ENCODE assay signal across 8 mouse cellular contexts in the genomic region with DNA sequence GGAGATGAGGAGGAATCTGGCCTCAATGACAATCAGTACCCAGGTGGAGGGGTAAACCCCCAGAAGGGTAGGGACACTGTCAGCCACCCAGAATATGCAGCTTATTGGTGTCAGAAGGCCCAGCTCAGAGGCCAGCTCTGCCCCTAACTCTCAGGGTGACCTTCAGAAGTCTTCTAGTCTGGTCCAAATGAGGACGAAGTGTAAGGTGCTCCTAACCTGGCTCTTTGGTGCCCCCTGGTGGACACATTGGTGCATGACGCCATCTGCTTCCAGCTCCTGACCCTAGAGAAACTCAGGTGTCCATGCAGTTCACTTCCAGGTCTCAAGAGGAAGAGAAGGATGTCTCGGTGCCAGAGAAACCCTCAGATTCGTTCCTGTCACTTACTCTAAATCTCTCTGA. TPM values are rescaled to one million over a fixed set of nuclear protein-coding genes. Genes with fewer than 3 reads are reported as not detected.
DNase-seq lines count a peak whose midpoint lies in the region; ATAC-seq lines count a peak whose summit lies in the region.

No protein-coding gene starts in this region.

- ATAC-seq in midbrain, embryonic 11.5 days (ENCODE audit: low FRiP score) = no peak

- no peaks in the 10 kb centered on the region for H3K36me3 ChIP-seq in midbrain, embryonic 11.5 days (ENCODE audit: control insufficient read depth, insufficient read depth, low read length)

- no peaks in the 10 kb centered on the region for H3K4me1 ChIP-seq in midbrain, embryonic 11.5 days (ENCODE audit: control insufficient read depth, insufficient read depth, low read length)

- H3K4me2 ChIP-seq in midbrain, embryonic 11.5 days = no peak overlapping the region

- intact Hi-C loops in left cerebral cortex, postnatal 36 days (cut with DNase I) = loop anchor here (2.0 kb wide), 2 partner anchors 27 to 93 kb away; no protein-coding TSS in a partner anchor

- WGBS in midbrain, embryonic 11.5 days = 6% methylated on average over 4 of the region's 4 CpGs

- H3K27ac ChIP-seq in midbrain, embryonic 11.5 days (ENCODE audit: low read depth, low read length) = no peak overlapping the region

- peak; percentile 69 to 91 for DNase-seq in adrenal gland, adult (ENCODE audit: inconsistent age in 2 of 2, low spot score in 1 of 2)
- DNase-seq in adrenal gland, postnatal 4 days (ENCODE audit: low spot score in 2 of 2) = no peak
- DNase-seq in cerebellum, adult 8-10 months = peak; percentile 87
- DNase-seq in forelimb bud, embryonic 11.5 days (ENCODE audit: low read depth, low spot score) = peak; percentile 85
- DNase-seq in induced T-regulatory cell, adult 2 months (ENCODE audit: low read depth) = peak; percentile 83
- peak; percentile 67 to 69 for DNase-seq in left cerebral cortex, postnatal 36 days (ENCODE audit: low spot score in 2 of 2)
- peak; percentile 99 for DNase-seq in midbrain, embryonic 11.5 days (ENCODE audit: low spot score, missing footprints)
- peak; percentile 88 to 92 for DNase-seq in spleen, postnatal 10 days (ENCODE audit: low spot score in 2 of 2)

- H3K9ac ChIP-seq in midbrain, embryonic 11.5 days (ENCODE audit: low read length) = no peak overlapping the region

- H3K27me3 ChIP-seq in midbrain, embryonic 11.5 days (ENCODE audit: control insufficient read depth, insufficient read depth, low read length) = no peaks in the 10 kb centered on the region

- no peaks in the 10 kb centered on the region for H3K9me3 ChIP-seq in midbrain, embryonic 11.5 days (ENCODE audit: control insufficient read depth, low read length)

- no peak overlapping the region for H3K4me3 ChIP-seq in midbrain, embryonic 11.5 days (ENCODE audit: low read depth, low read length)

RNA-seq across cellular contexts. Expression of gene Serinc2, which starts 13.3 kb away (rescaled TPM):
- 1 to 10 TPM; 2.5 to 4.2 TPM for total RNA-seq in adrenal gland, postnatal 4 days (2021)
- 1 to 10 TPM; 5.7 to 7.1 TPM for total RNA-seq in left cerebral cortex, postnatal 36 days (2021)
- polyA plus RNA-seq in midbrain, embryonic 11.5 days (2014; fragmentation: Nextera tagmentation; extraction: Ambion mirVana) = 44.0 and 50.9 TPM in 2 replicates

RNA-seq across cellular contexts. Expression of gene Fabp3, which starts 16.1 kb away (rescaled TPM):
- total RNA-seq in adrenal gland, postnatal 4 days (2021) = 10 to 100 TPM; 27.0 to 37.9 TPM
- 100 to 1,000 TPM; 141 to 166 TPM for total RNA-seq in left cerebral cortex, postnatal 36 days (2021)
- polyA plus RNA-seq in midbrain, embryonic 11.5 days (2014; fragmentation: Nextera tagmentation; extraction: Ambion mirVana) = 16.7 and 18.6 TPM in 2 replicates

RNA-seq across cellular contexts. Expression of gene Gm10570, which starts 16.2 kb away (rescaled TPM):
- not detected for total RNA-seq in adrenal gland, postnatal 4 days (2021)
- total RNA-seq in left cerebral cortex, postnatal 36 days (2021) = 1 to 10 TPM; 1.4 to 1.8 TPM
- polyA plus RNA-seq in midbrain, embryonic 11.5 days (2014; fragmentation: Nextera tagmentation; extraction: Ambion mirVana) = not detected in 2 replicates

Comparison
In these comparisons a context has a peak if more than half of its experiments do, and no peak if none do; other contexts are left out.
1. DNase-seq: peak in adrenal gland, adult (2 of 2), cerebellum, adult 8-10 months (single experiment), forelimb bud, embryonic 11.5 days (single experiment), induced T-regulatory cell, adult 2 months (single experiment), left cerebral cortex, postnatal 36 days (2 of 2), midbrain, embryonic 11.5 days (single experiment) and spleen, postnatal 10 days (2 of 2); none in adrenal gland, postnatal 4 days (0 of 2).